Mouse (Mus musculus): ENCODE data around the gene Tia1.
A peak's percentile ranks its signal among the peaks of the same experiment; 100 is the strongest.
"Not testable (repeated sequence)": the region's sequence is repeated elsewhere in the genome, so short reads cannot be mapped to it uniquely, and the experiment has no call there.

Gene Tia1

DNA sequence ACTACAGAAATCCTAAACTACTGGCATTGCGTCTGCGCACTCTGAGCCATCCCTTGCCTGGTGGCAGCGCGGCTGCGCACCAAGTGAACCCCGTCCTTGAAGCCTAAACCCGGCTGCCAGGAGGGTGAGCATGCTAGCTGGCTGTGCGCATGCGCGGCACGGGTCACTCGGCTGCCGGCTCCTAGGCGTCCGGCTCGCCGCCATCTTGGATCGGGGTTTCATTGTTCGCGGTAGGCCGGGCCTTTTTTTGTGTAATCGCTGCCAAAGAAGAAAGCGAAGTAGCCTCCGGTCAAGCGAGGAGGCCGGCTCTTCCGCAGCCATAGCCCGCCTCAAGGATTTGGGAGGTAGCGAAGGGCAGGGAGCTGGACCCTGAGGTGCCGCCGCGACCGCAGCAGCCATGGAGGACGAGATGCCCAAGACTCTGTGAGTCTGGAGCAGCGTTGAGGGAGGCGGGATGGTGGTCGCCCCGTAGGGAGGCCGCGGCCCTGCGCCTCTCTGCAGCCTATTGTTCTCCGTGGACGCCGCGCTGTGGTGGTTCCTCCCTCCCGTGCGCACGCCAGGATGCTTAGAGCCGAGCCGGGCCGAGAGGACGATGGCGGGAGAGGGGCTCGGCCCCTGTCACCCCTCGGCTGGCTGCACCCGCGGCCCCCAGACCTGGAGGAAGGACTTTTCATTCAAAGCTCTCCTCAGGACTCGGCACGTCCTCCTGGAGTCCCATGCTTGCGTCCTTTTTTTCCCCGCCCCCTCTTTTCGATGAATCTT, at the start of gene Tia1:
Gene Tia1, plus strand, starts transcription at position 120 of the 762 bp plus-strand sequence.
- DNase-seq = peak; percentile 97

DNA sequence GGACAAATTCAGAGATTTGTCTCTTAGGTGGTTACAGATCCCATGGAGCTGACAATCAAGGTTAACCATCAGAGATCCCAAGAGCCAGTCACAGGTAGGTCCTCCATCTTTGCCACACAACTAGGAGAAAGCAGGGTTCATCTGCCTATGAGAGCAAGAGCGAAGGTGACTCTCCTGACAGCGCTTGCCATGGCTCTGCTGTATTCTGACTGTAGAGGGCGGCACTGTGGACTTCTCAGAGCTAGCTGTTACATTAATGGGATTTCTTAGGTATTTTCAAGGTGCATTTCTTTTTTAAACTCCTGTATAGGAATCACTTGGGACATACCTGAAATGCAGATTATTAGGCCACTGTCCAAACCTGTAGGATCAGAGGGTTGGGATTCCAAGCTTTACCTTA, 49.1 kb upstream of the Tia1 start:
- DNase-seq = peak; percentile 25

DNA sequence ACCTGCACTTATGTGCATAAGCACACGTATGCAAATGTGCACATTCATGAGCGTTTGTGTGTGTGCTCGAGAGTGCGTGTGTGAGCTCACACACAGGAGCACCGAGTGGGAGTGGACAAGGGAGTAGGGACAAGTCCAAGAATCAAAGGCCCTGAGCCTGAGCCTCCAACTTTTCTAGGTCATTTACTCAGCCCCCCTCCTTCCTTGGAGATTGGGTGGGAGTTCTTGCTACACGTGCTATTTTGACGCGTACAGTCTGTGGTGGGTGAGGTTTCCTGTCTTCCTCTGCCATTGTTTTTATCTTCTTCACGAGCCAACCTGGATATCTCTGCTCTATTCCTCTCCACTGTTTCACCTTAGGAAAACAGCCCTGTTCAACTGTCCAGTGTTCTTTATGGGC, 47.1 kb upstream of the Tia1 start:
- peak; percentile 66 for DNase-seq

DNA sequence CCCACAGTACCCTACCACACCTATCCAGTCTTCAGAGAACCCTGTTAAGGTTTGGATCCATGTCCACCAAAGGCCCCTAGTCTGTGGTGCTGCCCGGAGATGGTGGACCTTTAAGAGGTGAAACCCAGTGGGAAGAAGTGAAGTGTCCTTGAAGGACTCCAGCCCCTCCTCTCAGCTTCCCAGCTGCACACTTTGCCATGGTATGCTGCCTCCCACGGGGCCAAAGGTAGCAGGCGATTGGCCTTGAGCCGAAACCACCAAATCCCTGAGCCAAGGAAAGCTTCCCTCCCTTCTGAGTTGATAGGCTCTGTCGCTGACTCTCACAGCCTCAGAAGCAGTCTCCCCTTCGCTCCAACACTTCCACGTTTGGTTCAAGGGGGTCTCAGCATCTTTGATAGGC, 43.3 kb upstream of the Tia1 start:
- DNase-seq = no peak

DNA sequence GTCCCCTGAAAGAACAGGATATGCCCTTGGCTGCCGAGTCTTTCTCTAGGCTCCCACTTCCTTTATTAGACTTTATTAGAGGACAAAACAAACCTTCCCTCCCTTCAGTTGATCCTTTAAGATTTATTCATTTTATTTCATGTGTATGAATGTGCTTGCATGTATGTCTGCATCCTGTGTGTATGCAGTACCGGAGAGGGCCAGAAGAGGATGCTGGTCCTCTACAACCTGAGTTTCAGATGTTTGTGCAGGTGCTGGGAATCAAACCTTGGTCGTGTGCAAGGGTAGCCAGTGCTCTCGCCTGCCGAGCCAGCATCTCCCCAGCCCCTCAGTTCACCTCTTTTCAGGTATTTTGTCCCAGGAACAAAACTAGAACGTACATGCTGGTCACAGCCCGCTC, 42.6 kb upstream of the Tia1 start:
- no peak for DNase-seq

GRCm38 (mm10) chr6:86364442-86365141, 39.4 kb upstream of the Tia1 start:
- peak; percentile 81 for DNase-seq

DNA sequence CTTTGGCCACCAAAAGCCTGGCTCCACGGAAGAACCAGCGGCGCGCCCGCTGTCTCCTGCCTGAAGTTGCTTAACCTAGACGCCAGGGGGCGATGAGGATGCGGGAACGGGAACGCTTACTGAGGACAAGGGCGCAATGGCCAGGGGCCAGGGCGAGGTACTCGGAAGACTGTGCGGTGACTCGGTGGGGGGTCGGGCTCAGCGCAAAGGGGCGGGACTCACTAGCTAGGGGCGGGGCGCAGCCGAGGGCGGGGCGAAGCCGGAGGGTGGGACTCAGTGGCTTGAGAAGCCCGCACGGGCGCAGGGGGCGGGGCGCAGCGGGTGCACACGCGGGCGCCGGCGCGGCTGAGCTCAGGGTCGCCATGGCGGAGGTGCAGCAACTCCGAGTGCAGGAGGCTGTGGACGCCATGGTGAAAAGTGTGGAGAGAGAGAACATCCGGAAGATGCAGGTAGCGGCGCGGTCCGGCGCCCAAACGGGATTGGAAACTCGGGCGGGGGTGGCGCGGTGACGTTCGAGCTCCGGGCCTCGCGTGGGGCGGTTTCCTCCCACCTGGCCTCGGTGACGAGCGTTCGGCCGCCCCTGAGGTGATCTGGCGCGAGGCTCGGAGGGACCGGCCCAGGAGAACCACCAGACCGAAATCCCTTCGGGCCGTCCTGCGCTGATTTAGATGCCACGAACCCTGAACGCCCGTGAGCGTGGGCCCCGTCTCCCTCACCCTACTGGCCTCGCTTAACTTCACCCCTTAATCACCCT, 38.5 kb upstream of the Tia1 start, which contains the start of gene Fam136a:
Gene Fam136a, plus strand, starts transcription at position 276 of the 754 bp plus-strand sequence.
- peak; percentile 96 for DNase-seq

DNA sequence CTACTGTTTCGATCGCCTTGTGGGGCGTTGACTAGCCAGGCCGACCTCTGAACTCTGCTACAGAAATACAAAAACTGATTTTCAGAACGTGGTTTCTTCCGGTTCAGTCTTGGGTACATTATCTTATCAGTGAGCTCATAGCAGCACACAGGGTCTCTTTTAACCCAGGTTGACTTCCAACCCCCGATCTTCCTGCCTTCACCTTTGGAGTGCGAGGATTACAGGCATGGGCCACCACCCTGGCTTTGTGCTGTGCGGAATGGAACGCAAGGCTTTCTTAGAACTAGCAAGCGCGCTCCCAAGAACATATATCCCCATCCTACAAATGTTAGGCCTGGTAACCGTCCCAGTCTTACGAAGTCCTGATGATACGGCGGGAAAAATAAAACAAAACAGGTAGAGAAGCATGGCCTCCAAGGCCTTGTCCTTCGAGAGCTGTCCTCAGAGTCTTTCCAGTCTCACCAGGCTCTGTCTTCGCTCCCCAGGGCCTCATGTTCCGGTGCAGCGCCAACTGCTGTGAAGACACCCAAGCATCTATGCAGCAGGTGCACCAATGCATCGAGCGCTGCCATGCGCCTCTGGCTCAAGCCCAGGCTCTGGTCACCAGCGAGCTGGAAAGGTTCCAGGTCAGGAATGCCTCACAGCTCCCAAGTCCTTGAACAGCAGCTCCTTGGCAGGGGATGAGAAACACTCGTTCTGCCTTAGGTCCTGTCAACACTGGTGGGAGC, 37.7 kb upstream of the Tia1 start:
- DNase-seq = peak; percentile 27

DNA sequence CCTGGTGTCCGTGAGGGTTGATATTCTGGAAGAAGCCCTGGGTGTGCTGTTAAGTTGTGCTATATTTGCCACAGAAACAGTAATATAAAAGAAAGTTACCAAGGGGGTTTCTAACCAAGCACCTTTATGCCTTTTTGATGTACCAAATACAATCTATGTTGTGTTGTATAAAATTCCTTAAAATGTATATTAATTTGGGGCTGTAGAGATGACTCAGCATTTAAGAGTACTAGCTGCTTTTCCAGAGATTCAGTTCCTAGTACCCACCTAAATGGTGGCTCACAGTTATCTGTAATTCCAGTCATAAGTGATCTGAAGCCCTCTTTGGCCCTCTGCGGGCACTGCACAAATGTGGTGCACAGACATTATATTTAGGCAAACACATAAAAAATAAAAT, 37.2 kb upstream of the Tia1 start:
- no peak for DNase-seq

- DNase-seq = no peak
Measured at GRCm38 (mm10) chr6:86368479-86368878, 35.5 kb upstream of the Tia1 start.

GRCm38 (mm10) chr6:86370093-86370713, 33.8 kb upstream of the Tia1 start:
- peak; percentile 53 for DNase-seq

- peak; percentile 24 for DNase-seq
Measured at GRCm38 (mm10) chr6:86370764-86371339, 33.2 kb upstream of the Tia1 start, which contains the start of gene Snrpg. Gene Snrpg, plus strand, starts transcription at chr6:86371304.

DNA sequence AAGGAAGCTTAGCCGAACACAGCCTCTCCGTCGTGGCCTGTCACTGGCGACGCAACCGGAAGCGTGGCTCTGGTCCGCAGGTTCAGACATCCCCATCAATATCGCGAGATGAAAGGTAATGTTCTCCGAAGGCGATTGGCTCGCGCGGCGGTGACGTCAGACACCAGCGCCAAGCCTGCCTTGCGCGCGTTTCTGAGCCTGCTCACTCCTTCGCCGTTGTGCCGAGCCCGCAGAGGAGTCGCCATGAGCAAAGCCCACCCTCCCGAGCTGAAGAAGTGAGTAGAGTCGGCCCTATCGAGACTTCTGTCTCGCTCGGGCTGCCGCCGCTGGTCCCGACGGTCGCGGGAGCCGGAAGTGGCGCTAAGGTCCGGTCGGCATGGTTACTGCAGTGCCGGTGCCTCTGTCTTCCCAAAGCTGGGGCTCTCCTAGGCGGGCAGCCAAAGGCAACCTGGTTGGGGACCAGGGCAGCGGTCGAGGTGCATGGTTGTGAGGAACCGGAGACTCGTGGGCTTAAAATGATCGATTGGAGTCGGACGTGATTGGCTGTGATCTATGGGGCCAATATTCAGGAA, 32.6 kb upstream of the Tia1 start:
- peak; percentile 95 for DNase-seq

- DNase-seq = no peak
Measured at GRCm38 (mm10) chr6:86371950-86372516, 32.0 kb upstream of the Tia1 start.

GRCm38 (mm10) chr6:86373556-86373955, 30.5 kb upstream of the Tia1 start:
- no peak for DNase-seq

DNA sequence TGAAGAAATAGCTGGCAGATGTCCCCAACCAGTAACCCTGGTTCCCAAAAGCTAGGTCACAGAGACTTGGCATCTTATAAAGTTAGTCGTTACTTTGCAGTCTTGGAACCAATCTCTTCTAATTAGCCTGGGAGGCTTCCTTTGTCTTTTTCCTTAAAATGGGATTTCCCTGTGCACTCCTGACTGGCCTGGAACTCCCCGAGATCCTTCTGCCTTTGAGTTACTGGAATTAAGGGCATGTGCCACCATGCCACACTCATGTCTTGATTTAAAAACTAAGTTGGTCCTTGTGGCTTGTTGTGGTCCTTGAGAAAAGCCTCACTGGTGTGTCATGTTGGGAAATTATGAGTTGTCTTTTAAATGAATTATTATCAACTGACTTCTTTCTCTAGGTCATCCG, 25.7 kb upstream of the Tia1 start:
- DNase-seq = no peak

- DNase-seq = not testable (repeated sequence)
Measured at GRCm38 (mm10) chr6:86380112-86380511, 23.9 kb upstream of the Tia1 start.

DNA sequence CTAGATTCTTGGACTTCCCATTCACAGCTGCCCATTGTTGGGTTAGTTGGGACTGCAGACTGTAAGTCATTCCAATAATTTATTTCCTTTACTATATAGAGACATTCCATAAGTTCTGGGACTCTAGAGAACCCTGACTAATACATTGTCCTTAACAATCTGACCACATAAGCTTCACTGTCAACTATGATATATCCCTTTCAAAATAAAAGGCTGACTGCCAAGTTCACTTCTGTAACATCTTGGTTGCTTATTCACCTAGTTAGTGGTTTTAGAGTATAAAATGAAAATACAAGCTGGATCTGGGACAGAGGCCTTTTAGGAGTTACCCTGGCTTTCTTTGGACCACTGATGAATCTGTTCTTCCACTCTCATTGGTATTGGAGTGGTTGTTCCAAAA, 21.5 kb upstream of the Tia1 start:
- DNase-seq = no peak

- DNase-seq = no peak
Measured at GRCm38 (mm10) chr6:86383370-86383769, 20.6 kb upstream of the Tia1 start.

GRCm38 (mm10) chr6:86384692-86385091, 19.3 kb upstream of the Tia1 start:
- no peak for DNase-seq
